Mouse (Mus musculus) lung, embryonic 14.5 days (tissue): ENCODE data around the gene Vmn2r19. TPM values are rescaled to one million over a fixed set of nuclear protein-coding genes. Genes with fewer than 3 reads are reported as not detected.
"Not testable (repeated sequence)": the region's sequence is repeated elsewhere in the genome, so short reads cannot be mapped to it uniquely, and the experiment has no call there.

Experiments used
- ATAC-seq: fragments of 200-750 bp; cut with Nextera tagmentation; 2 replicates; pipeline ENCODE4 v1.8.0; 2017; ENCODE audit warnings: mild to moderate bottlenecking, moderate TSS enrichment, moderate library complexity; ENCODE audit not compliant: insufficient read depth
- DNase-seq: peaks from one replicate; pipeline ENCODE4 v3.0.0-alpha.2; 2015
- H3K27ac ChIP-seq: fragments of 300-500 bp; sonication (generic); 2 replicates; pipeline ENCODE4 v1.5.1; 2014; ENCODE audit warnings: low read depth, mild to moderate bottlenecking, moderate library complexity
- H3K27me3 ChIP-seq: fragments of 300-500 bp; sonication (generic); 2 replicates; pipeline ENCODE4 v1.6.1; 2014; ENCODE audit warnings: low read length, control low read depth; ENCODE audit not compliant: insufficient read depth
- H3K36me3 ChIP-seq: fragments of 300-500 bp; sonication (generic); 2 replicates; pipeline ENCODE4 v1.6.1; 2014; ENCODE audit warnings: control low read depth; ENCODE audit not compliant: insufficient read depth
- H3K4me1 ChIP-seq: fragments of 300-500 bp; sonication (generic); 2 replicates; pipeline ENCODE4 v1.6.1; 2014; ENCODE audit warnings: antibody characterized with exemption, control low read depth; ENCODE audit not compliant: insufficient read depth
- H3K4me2 ChIP-seq: fragments of 300-500 bp; sonication (generic); 2 replicates; pipeline ENCODE4 v1.6.1; 2014; ENCODE audit warnings: mild to moderate bottlenecking
- H3K4me3 ChIP-seq: fragments of 300-500 bp; sonication (generic); 2 replicates; pipeline ENCODE4 v1.5.1; 2014; ENCODE audit warnings: low read depth, low read length
- H3K9ac ChIP-seq: fragments of 300-500 bp; sonication (generic); 2 replicates; pipeline ENCODE4 v1.6.1; 2014
- H3K9me3 ChIP-seq: fragments of 300-500 bp; sonication (generic); 2 replicates; pipeline ENCODE4 v1.6.1; 2016; ENCODE audit warnings: low read depth, low read length, control low read depth
- CTCF ChIP-seq: IDR thresholded peaks from 2 replicates; pipeline ENCODE4 v1.5.1; 2016; ENCODE audit warnings: antibody characterized with exemption, low read depth
- WGBS: fragments of 180-500 bp; shearing (Covaris S2); extraction: QIAGEN DNeasy Blood & Tissue Kit; methylation state at CpG from one replicate; pipeline ENCODE4 v1.1.7; 2014; 5-methylcytosine and 5-hydroxymethylcytosine counted together
- polyA plus RNA-seq: library from polyadenylated mRNA; unstranded; fragments of >200 nt; fragmentation: Nextera tagmentation; extraction: Ambion mirVana; gene quantifications from 2 replicates; pipeline ENCODE4 v1.2.1, GENCODE M21; 2014

The Vmn2r19 gene
- polyA plus RNA-seq, 1 experiment from 2014 or later: not detected

DNA sequence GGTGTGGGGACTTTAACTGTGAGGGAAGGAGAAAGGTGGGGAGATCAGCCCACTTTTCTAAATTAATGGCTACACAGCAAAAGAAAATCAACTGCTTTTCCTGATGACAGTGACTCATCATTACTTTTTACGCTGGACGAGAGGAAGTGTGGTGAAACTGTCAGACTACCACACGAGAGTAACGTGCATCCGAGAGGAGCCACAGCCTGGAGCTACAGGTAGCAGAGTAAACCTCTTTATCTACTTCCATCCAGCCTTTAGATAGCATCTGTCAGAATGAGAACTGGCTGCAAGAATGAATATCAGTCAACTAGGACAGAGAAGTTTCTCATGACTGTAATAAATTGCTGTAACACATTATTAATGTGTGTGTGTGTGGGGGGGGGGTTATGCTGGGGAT lies 41.2 kb upstream of the Vmn2r19 start:
- no peak for TF ChIP-seq CTCF
- WGBS: 72% methylated on average over 5 of the region's 5 CpGs

GRCm38 (mm10) chr6:123279443-123279842 lies 28.7 kb upstream of the Vmn2r19 start:
- TF ChIP-seq CTCF: no peak
- Histone ChIP-seq H3K27me3 (no peaks in the 10 kb centered on the region), H3K4me1 (no peaks in the 10 kb centered on the region), H3K27ac (no peak overlapping the region), H3K36me3 (no peaks in the 10 kb centered on the region), H3K9me3 (no peaks in the 10 kb centered on the region), H3K4me3 (no peak overlapping the region), H3K4me2 (no peak overlapping the region), H3K9ac (no peak overlapping the region)
- WGBS: 79% methylated on average over 2 of the region's 2 CpGs
- no peak for DNase-seq
- ATAC-seq: no peak

More for the DNA sequence above, 41.2 kb upstream of the Vmn2r19 start:
- Histone ChIP-seq H3K9ac (no peak overlapping the region), H3K4me1 (no peaks in the 10 kb centered on the region), H3K27me3 (no peaks in the 10 kb centered on the region), H3K27ac (no peak overlapping the region), H3K4me3 (no peak overlapping the region), H3K9me3 (no peaks in the 10 kb centered on the region), H3K4me2 (no peak overlapping the region), H3K36me3 (no peaks in the 10 kb centered on the region)
- ATAC-seq (no peak), DNase-seq (no peak)

- WGBS: 85% methylated on average over 2 of the region's 2 CpGs
These were observed 21.8 kb upstream of the Vmn2r19 start for GRCm38 (mm10) chr6:123286311-123286710.

DNA sequence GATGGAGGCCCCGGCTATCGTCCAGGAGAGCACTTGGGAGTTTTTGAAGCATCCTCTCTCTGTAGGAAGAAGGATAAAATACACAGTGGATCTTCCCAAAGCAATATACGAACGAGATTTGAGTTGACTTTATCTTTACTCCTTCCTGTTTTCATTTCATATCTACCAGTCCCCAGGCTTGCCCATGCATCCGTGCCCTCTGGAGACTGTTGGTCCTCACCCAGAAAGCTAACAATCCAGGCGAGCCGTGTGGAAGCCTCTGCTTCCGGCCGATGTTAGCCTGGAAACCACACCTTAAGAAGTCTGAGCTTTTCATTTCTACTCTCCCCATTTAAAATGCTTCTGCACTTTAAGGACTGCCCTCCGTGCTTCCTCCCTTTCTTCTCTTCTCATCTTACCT lies 19.2 kb upstream of the Vmn2r19 start:
- H3K9me3 ChIP-seq: no peaks in the 10 kb centered on the region
- H3K27me3 ChIP-seq: no peaks in the 10 kb centered on the region
- H3K9ac ChIP-seq: no peak overlapping the region
- no peak overlapping the region for H3K4me3 ChIP-seq
- TF ChIP-seq CTCF: no peak
- H3K36me3 ChIP-seq: no peaks in the 10 kb centered on the region
- DNase-seq (no peak), ATAC-seq (no peak)
- no peak overlapping the region for H3K27ac ChIP-seq
- no peak overlapping the region for H3K4me2 ChIP-seq
- 77% methylated on average over 10 of the region's 10 CpGs for WGBS
- no peaks in the 10 kb centered on the region for H3K4me1 ChIP-seq

More at GRCm38 (mm10) chr6:123286311-123286710, 21.8 kb upstream of the Vmn2r19 start:
- no peaks in the 10 kb centered on the region for H3K36me3 ChIP-seq
- no peak for TF ChIP-seq CTCF
- no peak overlapping the region for H3K4me2 ChIP-seq
- DNase-seq: no peak
- ATAC-seq: no peak
- H3K4me1 ChIP-seq: no peaks in the 10 kb centered on the region
- no peak overlapping the region for H3K27ac ChIP-seq
- no peak overlapping the region for H3K9ac ChIP-seq
- H3K4me3 ChIP-seq: no peak overlapping the region
- H3K27me3 ChIP-seq: no peaks in the 10 kb centered on the region
- no peaks in the 10 kb centered on the region for H3K9me3 ChIP-seq

- WGBS: 83% methylated on average over 4 of the region's 4 CpGs
These were observed 18.4 kb upstream of the Vmn2r19 start, which contains the start of gene Clec4e for GRCm38 (mm10) chr6:123289753-123290152. TSS of gene Clec4e (minus strand) at chr6:123289870.

GRCm38 (mm10) chr6:123292751-123293400 lies 15.3 kb upstream of the Vmn2r19 start:
- no peak overlapping the region for H3K9ac ChIP-seq
- H3K4me3 ChIP-seq: no peak overlapping the region
- H3K4me2 ChIP-seq: no peak overlapping the region
- TF ChIP-seq CTCF: no peak
- no peaks in the 10 kb centered on the region for H3K36me3 ChIP-seq
- no peaks in the 10 kb centered on the region for H3K9me3 ChIP-seq
- H3K27me3 ChIP-seq: no peaks in the 10 kb centered on the region
- no peaks in the 10 kb centered on the region for H3K4me1 ChIP-seq
- WGBS: 89% methylated on average over 1 of the region's 1 CpGs
- no peak for DNase-seq
- peak; percentile 62; the same call in 1 of the 2 replicates for ATAC-seq
- H3K27ac ChIP-seq: peak overlapping the region; percentile 18; the same call in 1 of the 2 replicates

More at GRCm38 (mm10) chr6:123289753-123290152, 18.4 kb upstream of the Vmn2r19 start, which contains the start of gene Clec4e:
- no peak for ATAC-seq
- DNase-seq: no peak
- Histone ChIP-seq H3K9me3 (no peaks in the 10 kb centered on the region), H3K27me3 (no peaks in the 10 kb centered on the region), H3K9ac (no peak within 1 kb of the TSS), H3K27ac (no peak within 1 kb of the TSS), H3K36me3 (no peaks in the 10 kb centered on the region), H3K4me3 (no peak within 1 kb of the TSS), H3K4me1 (no peaks in the 10 kb centered on the region), H3K4me2 (no peak within 1 kb of the TSS)
- no peak for TF ChIP-seq CTCF

GRCm38 (mm10) chr6:123293509-123293908 lies 14.6 kb upstream of the Vmn2r19 start:
- H3K27ac ChIP-seq, H3K27me3 ChIP-seq, H3K9ac ChIP-seq, H3K4me1 ChIP-seq, H3K4me3 ChIP-seq, H3K9me3 ChIP-seq, H3K36me3 ChIP-seq, H3K4me2 ChIP-seq, ATAC-seq, DNase-seq: not testable (repeated sequence)
- 82% methylated on average over 11 of the region's 11 CpGs for WGBS
